Mouse (Mus musculus): ENCODE data around the gene Kcnmb1. TPM values are rescaled to one million over a fixed set of nuclear protein-coding genes. Genes with fewer than 3 reads are reported as not detected.

Kcnmb1 gene
- polyA plus RNA-seq, 1 experiment from 2014 or later: 0.20 TPM

- 82% methylated on average over 14 of the region's 14 CpGs for WGBS
- Histone ChIP-seq H3K4me1 (replicated peaks; ENCODE audit: control insufficient read depth, insufficient read depth, low read length) (no peaks in the 10 kb centered on the region), H3K9me3 (ENCODE audit: control insufficient read depth, low read length) (no peaks in the 10 kb centered on the region), H3K4me3 (ENCODE audit: low read depth, low read length) (no peak overlapping the region), H3K27me3 (ENCODE audit: control insufficient read depth, insufficient read depth, low read length) (no peaks in the 10 kb centered on the region), H3K36me3 (ENCODE audit: control insufficient read depth, insufficient read depth, low read length) (no peaks in the 10 kb centered on the region), H3K27ac (ENCODE audit: low read depth, low read length) (no peak overlapping the region), H3K9ac (ENCODE audit: low read depth, low read length) (no peak overlapping the region), H3K4me2 (replicated peaks; ENCODE audit: low read depth, low read length) (no peak overlapping the region)
- no peak for DNase-seq (ENCODE audit: low spot score)
- ATAC-seq (ENCODE audit: low FRiP score): no peak
Observed at GRCm38 (mm10) chr11:33974341-33975040, 11.7 kb downstream of the Kcnmb1 start.

GRCm38 (mm10) chr11:33975121-33975520, 12.3 kb downstream of the Kcnmb1 start:
- no peaks in the 10 kb centered on the region for H3K27me3 ChIP-seq (ENCODE audit: control insufficient read depth, insufficient read depth, low read length)
- H3K9ac ChIP-seq (ENCODE audit: low read depth, low read length): no peak overlapping the region
- no peak overlapping the region for H3K4me3 ChIP-seq (ENCODE audit: low read depth, low read length)
- no peak for DNase-seq (ENCODE audit: low spot score)
- no peaks in the 10 kb centered on the region for H3K4me1 ChIP-seq (replicated peaks; ENCODE audit: control insufficient read depth, insufficient read depth, low read length)
- no peak overlapping the region for H3K27ac ChIP-seq (ENCODE audit: low read depth, low read length)
- ATAC-seq (ENCODE audit: low FRiP score): no peak
- H3K4me2 ChIP-seq (replicated peaks; ENCODE audit: low read depth, low read length): no peak overlapping the region
- 94% methylated on average over 2 of the region's 2 CpGs for WGBS
- no peaks in the 10 kb centered on the region for H3K36me3 ChIP-seq (ENCODE audit: control insufficient read depth, insufficient read depth, low read length)
- H3K9me3 ChIP-seq (ENCODE audit: control insufficient read depth, low read length): no peaks in the 10 kb centered on the region

GRCm38 (mm10) chr11:33980146-33980545, 17.3 kb downstream of the Kcnmb1 start:
- Histone ChIP-seq H3K4me1 (replicated peaks; ENCODE audit: control insufficient read depth, insufficient read depth, low read length) (no peaks in the 10 kb centered on the region), H3K4me3 (ENCODE audit: low read depth, low read length) (no peak overlapping the region), H3K9ac (ENCODE audit: low read depth, low read length) (no peak overlapping the region), H3K4me2 (replicated peaks; ENCODE audit: low read depth, low read length) (no peak overlapping the region), H3K27me3 (ENCODE audit: control insufficient read depth, insufficient read depth, low read length) (no peaks in the 10 kb centered on the region), H3K27ac (ENCODE audit: low read depth, low read length) (no peak overlapping the region), H3K9me3 (ENCODE audit: control insufficient read depth, low read length) (no peaks in the 10 kb centered on the region), H3K36me3 (ENCODE audit: control insufficient read depth, insufficient read depth, low read length) (no peaks in the 10 kb centered on the region)
- ATAC-seq (ENCODE audit: low FRiP score): no peak
- WGBS: 71% methylated on average over 4 of the region's 4 CpGs
- no peak for DNase-seq (ENCODE audit: low spot score)

- H3K9me3 ChIP-seq (ENCODE audit: control insufficient read depth, low read length): no peaks in the 10 kb centered on the region
- H3K4me1 ChIP-seq (replicated peaks; ENCODE audit: control insufficient read depth, insufficient read depth, low read length): no peaks in the 10 kb centered on the region
- ATAC-seq (ENCODE audit: low FRiP score) (no peak), DNase-seq (ENCODE audit: low spot score) (no peak)
- 71% methylated on average over 2 of the region's 2 CpGs for WGBS
- H3K4me2 ChIP-seq (replicated peaks; ENCODE audit: low read depth, low read length): no peak overlapping the region
- H3K9ac ChIP-seq (ENCODE audit: low read depth, low read length): no peak overlapping the region
- H3K36me3 ChIP-seq (ENCODE audit: control insufficient read depth, insufficient read depth, low read length): no peaks in the 10 kb centered on the region
- H3K4me3 ChIP-seq (ENCODE audit: low read depth, low read length): no peak overlapping the region
- H3K27me3 ChIP-seq (ENCODE audit: control insufficient read depth, insufficient read depth, low read length): no peaks in the 10 kb centered on the region
- no peak overlapping the region for H3K27ac ChIP-seq (ENCODE audit: low read depth, low read length)
Observed at GRCm38 (mm10) chr11:33986525-33986924, 23.7 kb downstream of the Kcnmb1 start.

GRCm38 (mm10) chr11:33990002-33990401, 27.2 kb downstream of the Kcnmb1 start:
- no peak overlapping the region for H3K4me2 ChIP-seq (replicated peaks; ENCODE audit: low read depth, low read length)
- no peaks in the 10 kb centered on the region for H3K9me3 ChIP-seq (ENCODE audit: control insufficient read depth, low read length)
- ATAC-seq (ENCODE audit: low FRiP score) (no peak), DNase-seq (ENCODE audit: low spot score) (no peak)
- no peak overlapping the region for H3K27ac ChIP-seq (ENCODE audit: low read depth, low read length)
- H3K4me1 ChIP-seq (replicated peaks; ENCODE audit: control insufficient read depth, insufficient read depth, low read length): peaks cover 2% of the 10 kb centered on the region; the same call in 1 of the 2 replicates
- 89% methylated on average over 5 of the region's 5 CpGs for WGBS
- no peak overlapping the region for H3K9ac ChIP-seq (ENCODE audit: low read depth, low read length)
- H3K36me3 ChIP-seq (ENCODE audit: control insufficient read depth, insufficient read depth, low read length): no peaks in the 10 kb centered on the region
- no peak overlapping the region for H3K4me3 ChIP-seq (ENCODE audit: low read depth, low read length)
- no peaks in the 10 kb centered on the region for H3K27me3 ChIP-seq (ENCODE audit: control insufficient read depth, insufficient read depth, low read length)

- H3K9me3 ChIP-seq (ENCODE audit: control insufficient read depth, low read length): no peaks in the 10 kb centered on the region
- no peaks in the 10 kb centered on the region for H3K36me3 ChIP-seq (ENCODE audit: control insufficient read depth, insufficient read depth, low read length)
- H3K4me2 ChIP-seq (replicated peaks; ENCODE audit: low read depth, low read length): no peak within 1 kb of the TSS
- H3K9ac ChIP-seq (ENCODE audit: low read depth, low read length): no peak within 1 kb of the TSS
- peaks cover 2% of the 10 kb centered on the region; the same call in 1 of the 2 replicates for H3K4me1 ChIP-seq (replicated peaks; ENCODE audit: control insufficient read depth, insufficient read depth, low read length)
- DNase-seq (ENCODE audit: low spot score) (no peak), ATAC-seq (ENCODE audit: low FRiP score) (no peak)
- 35% methylated on average over 12 of the region's 12 CpGs for WGBS
- no peak within 1 kb of the TSS for H3K27ac ChIP-seq (ENCODE audit: low read depth, low read length)
- no peak within 1 kb of the TSS for H3K4me3 ChIP-seq (ENCODE audit: low read depth, low read length)
- no peaks in the 10 kb centered on the region for H3K27me3 ChIP-seq (ENCODE audit: control insufficient read depth, insufficient read depth, low read length)
Observed at GRCm38 (mm10) chr11:33992938-33993337, 30.1 kb downstream of the Kcnmb1 start, which contains the start of gene Kcnip1. Kcnip1 (minus strand) TSS chr11:33993152.

- Histone ChIP-seq H3K9me3 (ENCODE audit: control insufficient read depth, low read length) (no peaks in the 10 kb centered on the region), H3K36me3 (ENCODE audit: control insufficient read depth, insufficient read depth, low read length) (no peaks in the 10 kb centered on the region), H3K27ac (ENCODE audit: low read depth, low read length) (no peak overlapping the region), H3K4me2 (replicated peaks; ENCODE audit: low read depth, low read length) (no peak overlapping the region), H3K9ac (ENCODE audit: low read depth, low read length) (no peak overlapping the region), H3K27me3 (ENCODE audit: control insufficient read depth, insufficient read depth, low read length) (no peaks in the 10 kb centered on the region), H3K4me3 (ENCODE audit: low read depth, low read length) (no peak overlapping the region), H3K4me1 (replicated peaks; ENCODE audit: control insufficient read depth, insufficient read depth, low read length) (peaks cover 2% of the 10 kb centered on the region; the same call in 1 of the 2 replicates)
- DNase-seq (ENCODE audit: low spot score): no peak
- no peak for ATAC-seq (ENCODE audit: low FRiP score)
- WGBS: 70% methylated on average over 5 of the region's 5 CpGs
Observed at GRCm38 (mm10) chr11:33993496-33993895, 30.7 kb downstream of the Kcnmb1 start.

- Histone ChIP-seq H3K9me3 (ENCODE audit: control insufficient read depth, low read length) (no peaks in the 10 kb centered on the region), H3K27me3 (ENCODE audit: control insufficient read depth, insufficient read depth, low read length) (no peaks in the 10 kb centered on the region), H3K36me3 (ENCODE audit: control insufficient read depth, insufficient read depth, low read length) (no peaks in the 10 kb centered on the region), H3K4me2 (replicated peaks; ENCODE audit: low read depth, low read length) (no peak overlapping the region), H3K4me3 (ENCODE audit: low read depth, low read length) (no peak overlapping the region), H3K27ac (ENCODE audit: low read depth, low read length) (no peak overlapping the region), H3K9ac (ENCODE audit: low read depth, low read length) (no peak overlapping the region), H3K4me1 (replicated peaks; ENCODE audit: control insufficient read depth, insufficient read depth, low read length) (no peaks in the 10 kb centered on the region)
- WGBS: 46% methylated on average over 10 of the region's 10 CpGs
- ATAC-seq (ENCODE audit: low FRiP score) (no peak), DNase-seq (ENCODE audit: low spot score) (no peak)
Observed at GRCm38 (mm10) chr11:33998244-33998643, 35.4 kb downstream of the Kcnmb1 start.

- no peak overlapping the region for H3K4me3 ChIP-seq (ENCODE audit: low read depth, low read length)
- H3K4me2 ChIP-seq (replicated peaks; ENCODE audit: low read depth, low read length): no peak overlapping the region
- ATAC-seq (ENCODE audit: low FRiP score) (no peak), DNase-seq (ENCODE audit: low spot score) (no peak)
- no peaks in the 10 kb centered on the region for H3K4me1 ChIP-seq (replicated peaks; ENCODE audit: control insufficient read depth, insufficient read depth, low read length)
- WGBS: 85% methylated on average over 3 of the region's 3 CpGs
- H3K36me3 ChIP-seq (ENCODE audit: control insufficient read depth, insufficient read depth, low read length): no peaks in the 10 kb centered on the region
- H3K9ac ChIP-seq (ENCODE audit: low read depth, low read length): no peak overlapping the region
- no peak overlapping the region for H3K27ac ChIP-seq (ENCODE audit: low read depth, low read length)
- H3K27me3 ChIP-seq (ENCODE audit: control insufficient read depth, insufficient read depth, low read length): no peaks in the 10 kb centered on the region
- no peaks in the 10 kb centered on the region for H3K9me3 ChIP-seq (ENCODE audit: control insufficient read depth, low read length)
Observed at GRCm38 (mm10) chr11:34000416-34000815, 37.6 kb downstream of the Kcnmb1 start.

All from hindbrain, embryonic 11.5 days (tissue).